Mouse (Mus musculus) liver, embryonic 16.5 days (tissue): ENCODE data around the gene Gpr65. TPM values are rescaled to one million over a fixed set of nuclear protein-coding genes. Genes with fewer than 3 reads are reported as not detected.

Experiments used
- polyA plus RNA-seq: library from polyadenylated mRNA; unstranded; fragments of >200 nt; fragmentation: Nextera tagmentation; extraction: Ambion mirVana; gene quantifications from 2 replicates; pipeline ENCODE4 v1.2.1, GENCODE M21; 2015

Gpr65 gene
- polyA plus RNA-seq, 1 experiment from 2014 or later = 2.9 TPM

Other genes starting within 250 kb of the Gpr65 start
- 2.0 and 2.4 TPM in 2 replicates for gene Galc, start 9.2 kb upstream of the Gpr65 start, polyA plus RNA-seq